Mouse (Mus musculus) ES-E14 (cell line): ENCODE measurements at regions not wholly inside any gene's neighbourhood (a gene's known extent, or its start where the extent isn't known, plus 50 kb on each side); places are given as distances from the start of the nearest gene placed in this dataset.

ENCODE experiments used
- CHD2 ChIP-seq: IDR thresholded peaks from 2 replicates; pipeline ENCODE4 v1.6.1; 2014; ENCODE audit warnings: mild to moderate bottlenecking, low read depth, low read length, inconsistent platforms
- HCFC1 ChIP-seq: IDR thresholded peaks from 2 replicates; pipeline ENCODE4 v1.6.1; 2012; ENCODE audit warnings: low read length, inconsistent platforms, borderline replicate concordance; ENCODE audit not compliant: insufficient read depth
- ZNF384 ChIP-seq: IDR thresholded peaks from 2 replicates; pipeline ENCODE4 v1.6.1; 2012; ENCODE audit warnings: low read depth, low read length, inconsistent platforms

GRCm38 (mm10) chr13:35537936-35538335 lies 121.7 kb upstream of the Cdyl start:
- TF ChIP-seq CHD2 = no peak
- no peak for TF ChIP-seq HCFC1
- no peak for TF ChIP-seq ZNF384
